Mouse (Mus musculus) lung, embryonic 16.5 days (tissue): ENCODE measurements at regions not wholly inside any gene's neighbourhood (a gene's known extent, or its start where the extent isn't known, plus 50 kb on each side); places are given as distances from the start of the nearest gene placed in this dataset.

Source experiments
- ATAC-seq: fragments of 200-750 bp; cut with Nextera tagmentation; 2 replicates; pipeline ENCODE4 v1.8.0; 2017; ENCODE audit warnings: low read depth, mild to moderate bottlenecking, moderate library complexity
- H3K27ac ChIP-seq: fragments of 300-500 bp; sonication (generic); 2 replicates; pipeline ENCODE4 v1.5.1; 2014; ENCODE audit warnings: mild to moderate bottlenecking, control low read depth, low read length
- H3K27me3 ChIP-seq: fragments of 300-500 bp; sonication (generic); 2 replicates; pipeline ENCODE4 v1.6.1; 2014; ENCODE audit warnings: low read depth, low read length, mixed read lengths; ENCODE audit not compliant: control insufficient read depth, insufficient read depth
- H3K36me3 ChIP-seq: fragments of 300-500 bp; sonication (generic); 2 replicates; pipeline ENCODE4 v1.6.1; 2014; ENCODE audit warnings: low read length; ENCODE audit not compliant: control insufficient read depth, insufficient read depth
- H3K4me1 ChIP-seq: fragments of 300-500 bp; sonication (generic); replicated peaks from 2 replicates; pipeline ENCODE4 v1.6.1; 2014; ENCODE audit warnings: low read length, mixed read lengths; ENCODE audit not compliant: control insufficient read depth, insufficient read depth
- H3K4me2 ChIP-seq: fragments of 300-500 bp; sonication (generic); 2 replicates; pipeline ENCODE4 v1.6.1; 2014; ENCODE audit warnings: low read depth, low read length, control low read depth
- H3K4me3 ChIP-seq: fragments of 300-500 bp; sonication (generic); 2 replicates; pipeline ENCODE4 v1.5.1; 2014; ENCODE audit warnings: mild to moderate bottlenecking, low read length, control low read depth
- H3K9ac ChIP-seq: fragments of 300-500 bp; sonication (generic); 2 replicates; pipeline ENCODE4 v1.6.1; 2014; ENCODE audit warnings: low read length, control low read depth
- H3K9me3 ChIP-seq: fragments of 300-500 bp; sonication (generic); 2 replicates; pipeline ENCODE4 v1.6.1; 2016; ENCODE audit warnings: low read length; ENCODE audit not compliant: control insufficient read depth
- WGBS: fragments of 180-500 bp; shearing (Covaris S2); extraction: QIAGEN DNeasy Blood & Tissue Kit; methylation state at CpG from one replicate; pipeline ENCODE4 v1.1.7; 2014; 5-methylcytosine and 5-hydroxymethylcytosine counted together

- Histone ChIP-seq H3K4me2 (no peak overlapping the region), H3K36me3 (no peaks in the 10 kb centered on the region), H3K9me3 (no peaks in the 10 kb centered on the region), H3K9ac (no peak overlapping the region), H3K27ac (no peak overlapping the region), H3K4me3 (no peak overlapping the region), H3K4me1 (peaks cover 6% of the 10 kb centered on the region), H3K27me3 (no peaks in the 10 kb centered on the region)
- 17% methylated on average over 4 of the region's 4 CpGs for WGBS
- ATAC-seq = 0 out of 2 replicates have a peak, but pooled peaks have one; percentile 9
Measured at GRCm38 (mm10) chr8:35930291-35930690, 164.7 kb downstream of the Gm19410 start.

GRCm38 (mm10) chr8:35933186-35934114 lies 167.9 kb downstream of the Gm19410 start:
- Histone ChIP-seq H3K36me3 (no peaks in the 10 kb centered on the region), H3K27me3 (no peaks in the 10 kb centered on the region), H3K4me2 (no peak overlapping the region), H3K4me1 (no peaks in the 10 kb centered on the region), H3K9ac (no peak overlapping the region), H3K4me3 (no peak overlapping the region), H3K9me3 (no peaks in the 10 kb centered on the region), H3K27ac (no peak overlapping the region)
- WGBS = 62% methylated on average over 13 of the region's 13 CpGs
- peak; percentile 49 for ATAC-seq

GRCm38 (mm10) chr8:35934115-35934607 lies 168.6 kb downstream of the Gm19410 start:
- Histone ChIP-seq H3K9ac (no peak overlapping the region), H3K27me3 (no peaks in the 10 kb centered on the region)
- WGBS = 90% methylated on average over 7 of the region's 7 CpGs

GRCm38 (mm10) chr8:35935034-35935433 lies 169.4 kb downstream of the Gm19410 start:
- no peak overlapping the region for H3K4me2 ChIP-seq
- no peak overlapping the region for H3K27ac ChIP-seq
- H3K4me1 ChIP-seq = no peaks in the 10 kb centered on the region
- no peak overlapping the region for H3K4me3 ChIP-seq
- no peaks in the 10 kb centered on the region for H3K36me3 ChIP-seq
- ATAC-seq = no peak
- H3K27me3 ChIP-seq = no peaks in the 10 kb centered on the region
- no peaks in the 10 kb centered on the region for H3K9me3 ChIP-seq
- H3K9ac ChIP-seq = no peak overlapping the region
- WGBS = 71% methylated on average over 1 of the region's 1 CpGs

More at GRCm38 (mm10) chr8:35934115-35934607, 168.6 kb downstream of the Gm19410 start:
- Histone ChIP-seq H3K4me3 (no peak overlapping the region), H3K27ac (no peak overlapping the region), H3K4me1 (no peaks in the 10 kb centered on the region), H3K4me2 (no peak overlapping the region), H3K9me3 (no peaks in the 10 kb centered on the region), H3K36me3 (no peaks in the 10 kb centered on the region)
- ATAC-seq = no peak

- Histone ChIP-seq H3K36me3 (no peaks in the 10 kb centered on the region), H3K9ac (no peak overlapping the region), H3K4me1 (no peaks in the 10 kb centered on the region; the same call in 1 of the 2 replicates), H3K4me2 (no peak overlapping the region), H3K27ac (no peak overlapping the region), H3K4me3 (no peak overlapping the region), H3K27me3 (no peaks in the 10 kb centered on the region), H3K9me3 (no peaks in the 10 kb centered on the region)
- WGBS = 69% methylated on average over 9 of the region's 9 CpGs
- peak; percentile 71 for ATAC-seq
Measured at GRCm38 (mm10) chr8:35939199-35939598, 173.6 kb downstream of the Gm19410 start.

DNA sequence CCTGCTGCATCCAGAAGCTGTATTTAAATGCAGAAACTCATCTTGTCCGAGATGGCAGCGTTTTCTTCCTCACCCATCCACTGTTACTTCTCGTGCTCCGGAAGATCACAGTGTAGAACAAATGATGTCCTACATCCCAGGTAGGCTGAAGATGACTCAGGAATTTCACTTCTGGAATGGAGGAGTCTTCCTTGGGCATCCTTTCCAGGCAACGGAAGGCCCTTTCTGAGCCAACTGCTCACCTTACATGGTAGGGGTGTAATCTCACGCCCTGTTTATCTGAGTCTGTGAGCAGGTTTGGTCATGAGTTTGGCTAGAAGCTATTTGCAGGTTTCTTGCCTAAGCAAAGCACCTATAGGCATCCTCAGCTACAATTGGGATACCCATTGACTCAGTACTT lies 176.9 kb downstream of the Gm19410 start:
- no peaks in the 10 kb centered on the region for H3K36me3 ChIP-seq
- no peak for ATAC-seq
- WGBS = 91% methylated on average over 6 of the region's 6 CpGs
- no peaks in the 10 kb centered on the region for H3K27me3 ChIP-seq
- no peak overlapping the region for H3K4me3 ChIP-seq
- no peak overlapping the region for H3K27ac ChIP-seq
- H3K4me1 ChIP-seq = peaks cover 10% of the 10 kb centered on the region
- H3K9me3 ChIP-seq = no peaks in the 10 kb centered on the region
- no peak overlapping the region for H3K9ac ChIP-seq
- no peak overlapping the region for H3K4me2 ChIP-seq

- Histone ChIP-seq H3K27ac (no peak overlapping the region), H3K36me3 (no peaks in the 10 kb centered on the region), H3K9me3 (no peaks in the 10 kb centered on the region), H3K27me3 (no peaks in the 10 kb centered on the region), H3K4me2 (no peak overlapping the region), H3K4me3 (no peak overlapping the region), H3K4me1 (peaks cover 14% of the 10 kb centered on the region), H3K9ac (no peak overlapping the region)
- ATAC-seq = no peak
- 51% methylated on average over 3 of the region's 3 CpGs for WGBS
Measured at GRCm38 (mm10) chr8:35943686-35944085, 178.1 kb downstream of the Gm19410 start.

DNA sequence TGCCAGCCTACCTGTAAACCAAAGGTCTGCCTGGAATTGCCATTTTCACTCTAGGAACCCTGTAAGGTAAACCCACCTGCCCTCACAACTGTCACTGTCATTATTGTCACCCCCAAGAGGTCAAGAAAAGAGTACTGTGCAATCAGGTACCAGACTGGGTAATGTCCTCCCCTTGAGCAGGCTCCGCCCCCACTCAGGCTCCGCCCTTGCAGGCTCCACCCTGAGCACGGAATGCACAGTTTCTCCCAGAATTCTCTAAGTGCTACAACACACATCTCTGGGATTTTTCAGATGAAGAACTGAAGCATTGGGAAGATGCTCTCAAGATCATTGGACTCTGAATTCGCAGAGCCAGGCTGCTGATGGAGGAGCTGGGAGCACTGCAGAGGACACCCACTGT lies 178.9 kb downstream of the Gm19410 start:
- Histone ChIP-seq H3K36me3 (no peaks in the 10 kb centered on the region), H3K4me3 (no peak overlapping the region), H3K27ac (no peak overlapping the region), H3K9ac (no peak overlapping the region), H3K27me3 (no peaks in the 10 kb centered on the region), H3K9me3 (no peaks in the 10 kb centered on the region), H3K4me1 (peaks cover 16% of the 10 kb centered on the region), H3K4me2 (no peak overlapping the region)
- ATAC-seq = no peak
- 76% methylated on average over 4 of the region's 4 CpGs for WGBS

DNA sequence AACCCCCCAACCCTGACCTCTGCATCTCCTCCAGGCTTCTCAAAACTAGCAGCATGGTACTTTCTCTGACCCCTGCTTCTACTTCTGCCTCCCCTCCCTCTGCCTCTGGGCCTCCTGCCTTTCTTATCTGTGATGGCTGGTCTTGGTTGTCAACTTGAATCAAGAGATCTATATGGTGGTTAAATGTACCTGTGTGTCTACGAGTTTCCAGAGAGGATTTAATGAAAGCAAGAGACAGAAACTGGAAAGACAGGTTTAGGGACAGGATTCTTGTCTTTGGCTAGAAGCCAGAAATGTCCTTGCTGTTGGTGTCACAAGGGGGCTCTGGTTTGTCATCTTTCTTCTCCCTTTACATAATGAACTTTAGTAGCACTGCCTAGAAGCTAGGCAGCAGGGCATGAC lies 180.9 kb downstream of the Gm19410 start:
- peaks cover 16% of the 10 kb centered on the region for H3K4me1 ChIP-seq
- no peak overlapping the region for H3K4me2 ChIP-seq
- H3K27me3 ChIP-seq = no peaks in the 10 kb centered on the region
- no peak overlapping the region for H3K9ac ChIP-seq
- peak; percentile 65 for ATAC-seq
- H3K4me3 ChIP-seq = no peak overlapping the region
- 9% methylated on average over 1 of the region's 1 CpGs for WGBS
- no peaks in the 10 kb centered on the region for H3K9me3 ChIP-seq
- H3K36me3 ChIP-seq = no peaks in the 10 kb centered on the region
- H3K27ac ChIP-seq = no peak overlapping the region
